Mouse (Mus musculus) frontal cortex, adult (tissue): ENCODE results near the gene Fam241a.

Experiments used
- ATAC-seq: cut with Nextera tagmentation; 2 replicates; pipeline ENCODE4 v1.9.2; 2017; ENCODE audit warnings: mild to moderate bottlenecking, moderate library complexity, mixed read lengths; ENCODE audit not compliant: low TSS enrichment

Gene Fam241a

DNA sequence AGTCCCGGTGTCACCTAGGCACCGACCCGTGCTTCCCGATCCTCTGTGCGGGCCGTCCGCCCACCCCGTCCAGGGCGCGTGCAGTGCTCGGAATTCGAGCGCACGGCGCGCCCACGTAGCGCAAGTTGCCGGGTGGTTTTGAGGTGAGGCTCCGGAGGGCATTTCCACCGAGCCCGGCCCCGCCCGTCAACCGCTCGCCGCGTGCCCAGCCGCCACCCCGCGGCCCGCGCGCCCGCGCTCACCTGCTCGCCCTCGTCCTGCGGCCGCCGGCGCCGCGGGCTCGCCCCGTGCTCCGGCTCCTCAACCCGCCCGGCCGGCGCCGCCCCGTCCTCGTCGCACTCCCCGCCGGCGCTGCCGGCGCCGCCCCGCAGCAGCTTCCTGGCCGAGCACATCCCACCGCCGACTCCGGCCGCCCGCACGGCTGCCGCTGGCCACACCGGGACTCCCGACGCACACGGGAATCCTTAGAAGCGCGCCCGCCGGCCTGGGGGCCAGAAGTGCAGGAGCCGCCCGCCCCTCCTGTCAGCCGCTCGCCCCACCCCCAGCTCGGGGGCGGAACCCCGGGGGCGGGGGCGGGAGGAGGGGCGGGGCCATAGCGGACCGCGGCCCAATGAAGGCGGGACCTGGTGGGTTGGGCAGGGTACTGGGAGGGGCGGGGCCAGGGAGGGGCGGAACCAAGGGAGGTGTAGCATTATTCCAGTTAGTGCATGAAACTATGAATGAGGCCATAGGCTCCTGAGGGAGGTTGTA is at the start of gene Fam241a:
Gene Fam241a (minus strand): TSS at position 533 of the 750 bp plus-strand sequence.
- peak; percentile 84 for ATAC-seq

GRCm38 (mm10) chr3:127932453-127932852 is 36.3 kb upstream of the Fam241a start:
- ATAC-seq = peak; percentile 96

- no peak for ATAC-seq
Measured at GRCm38 (mm10) chr3:127930326-127931012, 34.3 kb upstream of the Fam241a start.

DNA sequence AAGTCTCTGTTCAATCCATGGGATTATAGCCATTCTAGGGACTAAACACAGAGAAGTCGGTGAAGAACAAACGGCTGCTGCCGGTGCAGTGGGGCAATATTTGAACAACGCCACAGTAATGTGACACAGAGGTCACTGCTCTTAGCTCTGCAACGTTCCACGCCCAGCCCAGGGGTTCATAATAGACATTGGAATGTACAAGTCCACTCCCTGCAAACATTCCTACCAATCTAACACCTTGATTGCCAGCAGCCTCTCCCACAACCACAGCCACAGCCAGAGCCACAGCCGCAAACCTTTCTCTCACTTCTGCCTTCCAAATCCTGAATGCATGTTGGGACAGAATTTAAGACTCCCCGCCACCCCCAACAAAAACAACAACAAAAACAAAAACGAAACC is 33.8 kb upstream of the Fam241a start:
- no peak for ATAC-seq

- ATAC-seq = no peak
Measured at GRCm38 (mm10) chr3:127926635-127927183, 30.6 kb upstream of the Fam241a start.

DNA sequence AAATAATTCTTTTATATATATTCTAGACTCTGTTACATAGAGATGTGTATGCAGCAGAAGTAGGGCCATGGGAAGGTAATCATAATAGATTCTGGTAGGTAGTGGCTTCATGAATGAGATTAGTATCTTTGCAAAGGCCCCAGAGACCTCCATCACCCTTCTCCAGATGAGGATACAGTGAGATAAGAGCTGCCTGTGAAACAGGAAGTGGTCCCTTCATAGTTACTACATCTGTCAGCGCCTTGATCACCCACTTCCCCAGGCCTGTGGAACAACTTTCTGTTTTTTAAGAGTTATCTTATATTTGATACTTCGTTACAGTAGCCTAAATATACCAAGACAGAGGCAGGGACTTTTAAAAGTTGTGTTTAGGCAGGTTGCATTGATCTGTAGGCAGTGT is 28.3 kb upstream of the Fam241a start:
- no peak for ATAC-seq

- no peak for ATAC-seq
Measured at GRCm38 (mm10) chr3:127923183-127923582, 27.1 kb upstream of the Fam241a start.

GRCm38 (mm10) chr3:127922125-127922524 is 26.0 kb upstream of the Fam241a start:
- ATAC-seq = peak; percentile 27; the same call in 1 of the 2 replicates

DNA sequence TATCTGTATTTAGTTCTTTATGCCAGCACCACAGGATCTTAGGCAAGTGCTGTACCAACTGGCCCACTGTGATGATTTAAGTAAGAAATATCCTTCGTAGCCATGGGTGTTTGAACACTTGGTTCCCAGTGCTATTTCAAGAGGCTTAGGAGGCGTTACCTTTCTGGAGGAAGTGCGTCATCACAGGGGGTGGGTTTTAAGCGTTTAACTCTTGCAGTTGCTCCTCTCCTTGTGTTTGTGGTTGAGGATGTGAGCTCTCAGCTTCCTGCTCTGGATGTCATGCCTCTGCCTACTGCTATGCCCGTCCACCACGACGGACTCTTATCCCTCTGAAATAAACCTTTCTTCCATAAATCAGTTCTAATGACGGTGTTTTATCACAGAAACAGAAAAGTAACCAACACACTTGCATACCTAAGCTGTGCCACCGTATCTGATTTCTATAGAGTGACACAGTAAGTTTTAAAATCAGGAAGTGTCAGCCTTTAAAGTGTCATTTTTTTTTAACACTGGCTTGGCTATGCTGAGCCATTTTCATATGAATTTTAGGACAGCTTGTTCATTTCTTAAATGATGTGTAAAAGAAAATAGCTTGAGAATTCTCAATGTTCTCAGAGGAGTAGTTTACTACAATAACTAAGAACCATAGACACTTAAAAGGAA is 22.0 kb upstream of the Fam241a start:
- no peak for ATAC-seq

DNA sequence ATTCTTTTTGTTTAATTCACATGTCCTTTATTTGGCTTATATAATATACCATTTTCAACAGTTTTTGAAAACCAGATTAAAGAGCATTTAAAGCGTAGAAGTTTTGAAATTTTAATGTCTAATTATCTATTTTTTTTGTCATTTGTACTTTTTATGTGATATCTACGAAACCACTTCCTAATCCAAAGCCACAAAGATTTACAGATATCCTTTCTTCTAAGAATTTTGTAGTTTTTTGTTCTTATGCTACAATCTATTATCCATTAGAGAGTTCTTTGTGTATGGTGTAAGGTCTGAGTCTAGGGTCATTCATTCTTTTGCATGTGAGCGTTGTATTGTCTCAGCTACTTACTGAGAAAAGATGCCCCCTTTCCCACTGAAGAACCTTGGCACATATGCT is 21.4 kb upstream of the Fam241a start:
- no peak for ATAC-seq

- no peak for ATAC-seq
Measured at GRCm38 (mm10) chr3:127915656-127916334, 19.7 kb upstream of the Fam241a start.

DNA sequence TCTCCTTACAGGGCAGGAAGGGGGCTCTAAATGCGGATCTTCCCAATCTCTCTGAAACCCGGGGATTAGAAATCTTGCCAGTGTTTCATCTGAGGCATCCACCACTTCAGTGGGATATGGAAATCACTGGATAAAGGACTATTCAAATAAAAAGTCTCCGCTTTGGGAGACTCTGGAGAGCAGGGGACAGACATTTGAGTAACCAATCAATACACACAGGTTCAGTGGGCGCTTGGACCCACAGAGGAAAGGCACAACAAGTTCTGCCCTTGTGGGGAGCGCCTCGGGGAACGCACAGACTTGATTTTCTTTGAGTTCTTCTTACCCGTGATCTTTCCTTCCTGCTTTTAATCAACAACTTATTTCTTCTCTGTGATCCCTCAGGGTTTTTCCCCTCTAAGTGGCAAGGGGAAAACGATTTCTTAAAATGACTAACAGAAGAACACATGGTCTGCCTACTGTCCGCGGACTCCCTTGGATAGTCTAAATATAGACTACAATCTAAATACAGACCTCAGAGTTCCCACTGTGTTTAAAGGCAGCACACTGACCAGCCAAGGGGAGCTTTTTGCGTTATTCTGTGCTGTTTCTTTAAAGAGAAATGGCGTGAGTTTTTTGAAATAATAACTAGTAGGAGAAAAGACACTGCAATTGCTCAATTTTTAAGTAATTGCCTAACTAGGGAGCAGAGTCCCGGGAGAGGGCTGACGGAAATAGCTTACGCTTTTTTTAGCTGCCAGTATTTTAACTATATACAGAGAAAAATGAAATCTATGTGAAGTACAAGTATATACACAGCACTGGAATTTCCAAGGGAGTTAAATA is 18.0 kb upstream of the Fam241a start:
- ATAC-seq = peak; percentile 82

- ATAC-seq = peak; percentile 88
Measured at GRCm38 (mm10) chr3:127909941-127910340, 13.8 kb upstream of the Fam241a start.

GRCm38 (mm10) chr3:127894981-127895779 is 944 bp downstream of the Fam241a start:
- ATAC-seq = no peak

DNA sequence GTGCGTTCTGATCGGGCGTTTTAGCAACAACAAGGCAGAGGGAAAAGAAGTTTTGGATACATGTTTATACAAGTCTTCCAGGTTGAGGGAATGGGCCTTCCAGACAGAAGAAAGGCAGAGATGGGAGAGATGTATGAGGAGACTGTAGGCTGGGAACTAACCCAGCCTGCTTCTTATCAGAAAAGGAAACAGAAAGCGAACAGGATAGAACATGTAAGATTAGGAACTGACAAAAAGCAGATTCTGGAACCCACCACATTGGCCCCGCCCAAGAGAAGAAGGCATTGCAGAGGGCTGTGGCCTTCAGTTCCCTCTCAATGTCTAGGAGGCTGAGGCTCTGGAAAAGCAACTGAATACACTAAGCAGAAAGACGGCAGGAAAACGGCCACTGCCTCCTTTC is 2.2 kb downstream of the Fam241a start:
- no peak for ATAC-seq

DNA sequence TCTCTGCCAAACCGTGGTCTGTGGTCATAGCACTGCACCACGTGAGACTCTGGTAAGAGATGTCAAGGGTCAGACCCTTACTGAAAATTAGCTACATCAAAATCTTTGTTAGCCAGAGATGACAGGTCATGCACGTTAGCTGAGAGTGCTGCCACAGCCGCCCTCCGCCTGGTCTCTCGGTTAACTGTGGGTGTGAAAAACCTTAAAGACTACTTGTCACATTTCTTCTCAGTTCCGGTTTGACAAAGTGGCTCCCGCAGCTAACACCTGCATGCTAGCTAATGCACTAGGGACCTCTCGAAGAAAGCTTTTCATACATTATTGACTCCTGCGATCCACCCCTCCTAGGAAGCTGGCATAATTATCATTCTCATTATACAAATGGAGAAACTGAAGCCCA is 4.2 kb downstream of the Fam241a start:
- no peak for ATAC-seq

DNA sequence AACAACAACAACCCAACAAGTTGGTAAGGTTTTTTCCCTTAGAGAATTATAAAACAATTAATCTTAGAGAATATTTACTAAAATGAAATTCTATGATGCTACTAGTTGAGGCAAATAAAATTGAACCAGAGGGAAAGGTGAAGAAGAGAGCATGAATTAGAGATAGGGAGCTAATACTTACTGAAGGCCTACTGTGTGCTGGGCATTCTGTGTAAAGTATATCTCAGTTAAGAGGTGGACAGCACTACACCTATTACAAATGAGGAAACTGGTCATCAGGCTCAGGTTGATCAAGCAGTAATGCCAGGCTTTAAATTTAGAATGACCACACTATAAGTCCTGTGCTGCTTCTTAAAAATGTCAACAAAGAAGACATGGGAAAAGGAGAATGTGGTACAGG is 6.1 kb downstream of the Fam241a start:
- ATAC-seq = no peak

- no peak for ATAC-seq
Measured at GRCm38 (mm10) chr3:127889570-127889969, 6.6 kb downstream of the Fam241a start.

DNA sequence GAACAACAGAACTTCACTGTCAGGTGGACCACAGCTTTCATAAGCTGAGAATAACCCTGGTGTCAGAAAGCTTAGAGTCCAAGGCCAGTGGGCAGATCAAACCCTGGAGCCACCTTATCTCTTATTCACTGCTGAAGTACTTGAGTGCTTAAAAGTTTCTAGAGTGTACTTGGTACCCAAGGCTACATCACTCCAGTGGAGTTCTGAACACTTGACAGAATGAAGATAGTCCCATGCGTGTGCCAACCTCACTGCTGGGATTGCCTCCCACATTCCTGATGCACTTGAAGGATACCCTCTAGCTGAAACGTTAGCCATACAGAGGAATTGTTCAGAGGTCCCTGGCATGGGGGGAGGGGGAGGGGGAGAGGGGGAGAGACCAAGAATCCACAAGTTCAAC is 14.4 kb downstream of the Fam241a start:
- ATAC-seq = no peak

- no peak for ATAC-seq
Measured at GRCm38 (mm10) chr3:127879968-127880367, 16.2 kb downstream of the Fam241a start.
